Mouse (Mus musculus) c-Kit-positive CD71-positive TER-119-positive erythroid progenitor cells, embryonic 14.5 days (primary cell): Measurements from ENCODE around the gene Olfr1120.
"Not testable (repeated sequence)": the region's sequence is repeated elsewhere in the genome, so short reads cannot be mapped to it uniquely, and the experiment has no call there.

ENCODE experiments used
- DNase-seq: peaks from one replicate; pipeline ENCODE4 v3.0.0-alpha.2; 2013; ENCODE audit warnings: low spot score

Olfr1120 gene

GRCm38 (mm10) chr2:87354515-87354914, at the start of gene Olfr1120:
TSS of gene Olfr1120 (plus strand) at chr2:87354815.
- no peak for DNase-seq

- no peak for DNase-seq
These were observed 47.3 kb upstream of the Olfr1120 start, which contains the start of gene Olfr1118 for GRCm38 (mm10) chr2:87307281-87307680. TSS of gene Olfr1118 (plus strand) at chr2:87307581.

GRCm38 (mm10) chr2:87360121-87360520, 5.5 kb downstream of the Olfr1120 start:
- not testable (repeated sequence) for DNase-seq

GRCm38 (mm10) chr2:87369595-87369994, 15.0 kb downstream of the Olfr1120 start, which contains the start of gene Olfr1121:
TSS of gene Olfr1121 (plus strand) at chr2:87369895.
- no peak for DNase-seq

GRCm38 (mm10) chr2:87371726-87372125, 17.1 kb downstream of the Olfr1120 start:
- no peak for DNase-seq

- no peak for DNase-seq
These were observed 29.3 kb downstream of the Olfr1120 start for GRCm38 (mm10) chr2:87383935-87384334.

- no peak for DNase-seq
These were observed 30.9 kb downstream of the Olfr1120 start, which contains the start of gene Olfr1122 for GRCm38 (mm10) chr2:87385549-87385948. TSS of gene Olfr1122 (plus strand) at chr2:87385849.

- not testable (repeated sequence) for DNase-seq
These were observed 39.0 kb downstream of the Olfr1120 start for GRCm38 (mm10) chr2:87393605-87394004.

GRCm38 (mm10) chr2:87394686-87395085, 40.1 kb downstream of the Olfr1120 start:
- not testable (repeated sequence) for DNase-seq
